Mouse (Mus musculus) liver, embryonic 14.5 days (tissue): Measurements from ENCODE around the gene Tpr. TPM values are rescaled to one million over a fixed set of nuclear protein-coding genes. Genes with fewer than 3 reads are reported as not detected.

Experiments used
- ATAC-seq: fragments of 200-750 bp; cut with Nextera tagmentation; 2 replicates; pipeline ENCODE4 v1.8.0; 2017; ENCODE audit warnings: moderate number of reproducible peaks, mild to moderate bottlenecking, moderate library complexity; ENCODE audit not compliant: insufficient read depth
- DNase-seq, 3 experiments: peaks; one replicate each; pipeline ENCODE4 v3.0.0-alpha.2; 2012 to 2013; ENCODE audit warnings: low read depth in 3 of 3, low spot score in 3 of 3
- H3K27ac ChIP-seq: fragments of 300-500 bp; sonication (generic); 2 replicates; pipeline ENCODE4 v1.5.1; 2014; ENCODE audit warnings: moderate library complexity, mild to moderate bottlenecking, control low read depth, inconsistent platforms
- H3K27me3 ChIP-seq: fragments of 300-500 bp; sonication (generic); 2 replicates; pipeline ENCODE4 v1.6.1; 2014; ENCODE audit warnings: mild to moderate bottlenecking, low read length, moderate library complexity; ENCODE audit not compliant: control insufficient read depth, insufficient read depth
- H3K36me3 ChIP-seq: fragments of 300-500 bp; sonication (generic); replicated peaks from 2 replicates; pipeline ENCODE4 v1.6.1; 2014; ENCODE audit warnings: low read depth; ENCODE audit not compliant: control insufficient read depth, insufficient read depth
- H3K4me1 ChIP-seq, 2 experiments: fragments of 200-500 bp in 1 of 2; fragments of 300-500 bp in 1 of 2; sonication (generic) in 1 of 2; replicated peaks; 2 replicates each; pipeline ENCODE4 v1.6.1; 2012 to 2014; ENCODE audit warnings: antibody characterized with exemption in 1 of 2, inconsistent platforms in 1 of 2, low read length in 1 of 2; ENCODE audit not compliant: control insufficient read depth in 2 of 2, insufficient read depth in 2 of 2
- H3K4me2 ChIP-seq: fragments of 300-500 bp; sonication (generic); 2 replicates; pipeline ENCODE4 v1.6.1; 2014; ENCODE audit warnings: low read depth, mild to moderate bottlenecking, control low read depth, moderate library complexity
- H3K4me3 ChIP-seq, 2 experiments: fragments of 200-500 bp in 1 of 2; fragments of 300-500 bp in 1 of 2; sonication (generic) in 1 of 2; 2 replicates each; pipeline ENCODE4 v1.5.1; 2012 to 2014; ENCODE audit warnings: low read depth in 2 of 2, low read length in 2 of 2, mild to moderate bottlenecking in 2 of 2, control low read depth in 1 of 2, inconsistent platforms in 1 of 2, moderate library complexity in 1 of 2; ENCODE audit not compliant: insufficient read depth in 1 of 2
- H3K9ac ChIP-seq: fragments of 300-500 bp; sonication (generic); replicated peaks from 2 replicates; pipeline ENCODE4 v1.6.1; 2014; ENCODE audit warnings: mild to moderate bottlenecking, control low read depth, moderate library complexity
- H3K9me3 ChIP-seq: fragments of 300-500 bp; sonication (generic); 2 replicates; pipeline ENCODE4 v1.6.1; 2016; ENCODE audit warnings: low read length, mixed read lengths; ENCODE audit not compliant: control insufficient read depth
- CTCF ChIP-seq: IDR thresholded peaks from 2 replicates; pipeline ENCODE4 v1.5.1; 2016; ENCODE audit warnings: antibody characterized with exemption, low read depth, control low read depth
- EP300 ChIP-seq: IDR thresholded peaks from 2 replicates; pipeline ENCODE4 v1.6.1; 2016; ENCODE audit warnings: antibody characterized with exemption, low read depth
- WGBS: fragments of 180-500 bp; shearing (Covaris S2); extraction: QIAGEN DNeasy Blood & Tissue Kit; methylation state at CpG from one replicate; pipeline ENCODE4 v1.1.7; 2014; ENCODE audit not compliant: insufficient replicate concordance; 5-methylcytosine and 5-hydroxymethylcytosine counted together
- polyA plus RNA-seq, 2 experiments: library from polyadenylated mRNA; depleted of rRNA in 1 of 2; stranded (reverse) in 1 of 2; unstranded in 1 of 2; fragments of >200 nt; fragmentation: Nextera tagmentation in 1 of 2; extraction: Ambion mirVana in 1 of 2; gene quantifications; 2 replicates each; pipeline versions ENCODE4 v1.2.1 to v1.2.3; 2012 to 2014

The Tpr gene
- polyA plus RNA-seq, 2 experiments, result 64.0 to 71.4 TPM

GRCm38 (mm10) chr1:150469992-150470391, 77.4 kb downstream of the Tpr start:
- no peak overlapping the region for H3K9ac ChIP-seq
- DNase-seq, result no peak
- 21% methylated on average over 3 of the region's 3 CpGs for WGBS
- no peak overlapping the region for H3K27ac ChIP-seq
- H3K27me3 ChIP-seq, result no peaks in the 10 kb centered on the region
- H3K4me1 ChIP-seq, result no peaks in the 10 kb centered on the region
- no peak for ATAC-seq
- H3K4me3 ChIP-seq, result no peak overlapping the region
- H3K4me2 ChIP-seq, result no peak overlapping the region
- TF ChIP-seq EP300 (no peak), CTCF (no peak)
- no peaks in the 10 kb centered on the region for H3K36me3 ChIP-seq
- no peaks in the 10 kb centered on the region for H3K9me3 ChIP-seq

GRCm38 (mm10) chr1:150472525-150472924, 79.9 kb downstream of the Tpr start:
- Histone ChIP-seq H3K4me3 (no peak overlapping the region), H3K9ac (no peak overlapping the region), H3K27ac (no peak overlapping the region), H3K4me1 (no peaks in the 10 kb centered on the region), H3K4me2 (no peak overlapping the region), H3K36me3 (no peaks in the 10 kb centered on the region), H3K9me3 (no peaks in the 10 kb centered on the region), H3K27me3 (no peaks in the 10 kb centered on the region)
- ATAC-seq (no peak), DNase-seq (no peak)
- TF ChIP-seq EP300 (no peak), CTCF (no peak)
- WGBS, result 61% methylated on average over 7 of the region's 7 CpGs

GRCm38 (mm10) chr1:150480674-150481073, 88.0 kb downstream of the Tpr start:
- 65% methylated on average over 5 of the region's 5 CpGs for WGBS
- no peak for ATAC-seq
- DNase-seq, result no peak
- Histone ChIP-seq H3K9me3 (no peaks in the 10 kb centered on the region), H3K9ac (no peak overlapping the region), H3K4me2 (no peak overlapping the region), H3K36me3 (no peaks in the 10 kb centered on the region), H3K4me1 (no peaks in the 10 kb centered on the region), H3K27ac (no peak overlapping the region), H3K4me3 (no peak overlapping the region), H3K27me3 (no peaks in the 10 kb centered on the region)
- TF ChIP-seq EP300, result no peak
- no peak for TF ChIP-seq CTCF

- 69% methylated on average over 2 of the region's 2 CpGs for WGBS
- no peak overlapping the region for H3K27ac ChIP-seq
- no peak for ATAC-seq
- no peak for TF ChIP-seq CTCF
- H3K36me3 ChIP-seq, result no peaks in the 10 kb centered on the region
- H3K4me3 ChIP-seq, result no peak overlapping the region
- DNase-seq, result no peak
- H3K9me3 ChIP-seq, result no peaks in the 10 kb centered on the region
- no peaks in the 10 kb centered on the region for H3K4me1 ChIP-seq
- H3K9ac ChIP-seq, result no peak overlapping the region
- no peaks in the 10 kb centered on the region for H3K27me3 ChIP-seq
- H3K4me2 ChIP-seq, result no peak overlapping the region
These were observed 96.5 kb downstream of the Tpr start for GRCm38 (mm10) chr1:150489148-150489547.

GRCm38 (mm10) chr1:150496626-150497302, 104.1 kb downstream of the Tpr start:
- DNase-seq, result no peak
- no peak overlapping the region for H3K27ac ChIP-seq
- H3K9ac ChIP-seq, result no peak overlapping the region
- H3K4me3 ChIP-seq, result no peak overlapping the region
- ATAC-seq, result no peak
- H3K4me1 ChIP-seq, result no peaks in the 10 kb centered on the region
- 44% methylated on average over 6 of the region's 6 CpGs for WGBS
- no peaks in the 10 kb centered on the region for H3K27me3 ChIP-seq
- H3K9me3 ChIP-seq, result no peaks in the 10 kb centered on the region; the same call in 1 of the 2 replicates
- H3K4me2 ChIP-seq, result no peak overlapping the region
- no peak for TF ChIP-seq CTCF
- TF ChIP-seq EP300, result no peak
- no peaks in the 10 kb centered on the region for H3K36me3 ChIP-seq
